Mouse (Mus musculus) frontal cortex, postnatal 25 days (tissue): ENCODE data around the gene Pde4dip.

Experiments used
- DNase-seq, 2 experiments: peaks; one replicate each; pipeline ENCODE4 v3.0.0; 2022; ENCODE audit warnings: low spot score in 2 of 2

Pde4dip gene

GRCm38 (mm10) chr3:97888168-97888901, at the start of gene Pde4dip:
Gene Pde4dip (minus strand): TSS chr3:97888707.
- peak; percentile 50 to 62 for DNase-seq

GRCm38 (mm10) chr3:97937945-97938266, 49.4 kb upstream of the Pde4dip start:
- no peak for DNase-seq

GRCm38 (mm10) chr3:97937068-97937944, 48.8 kb upstream of the Pde4dip start:
- DNase-seq, result no peak

GRCm38 (mm10) chr3:97934331-97935300, 46.1 kb upstream of the Pde4dip start:
- no peak for DNase-seq

GRCm38 (mm10) chr3:97933811-97934210, 45.3 kb upstream of the Pde4dip start:
- DNase-seq, result no peak

- no peak for DNase-seq
Measured at GRCm38 (mm10) chr3:97933251-97933650, 44.7 kb upstream of the Pde4dip start.

GRCm38 (mm10) chr3:97932771-97933170, 44.3 kb upstream of the Pde4dip start:
- DNase-seq, result no peak

- no peak for DNase-seq
Measured at GRCm38 (mm10) chr3:97932131-97932530, 43.6 kb upstream of the Pde4dip start.

- DNase-seq, result peak in 1 of 2 experiments; percentile 47
Measured at GRCm38 (mm10) chr3:97931310-97931885, 42.9 kb upstream of the Pde4dip start.

- DNase-seq, result no peak
Measured at GRCm38 (mm10) chr3:97930787-97931158, 42.3 kb upstream of the Pde4dip start.

- DNase-seq, result no peak
Measured at GRCm38 (mm10) chr3:97930141-97930786, 41.8 kb upstream of the Pde4dip start.

- DNase-seq, result peak; percentile 61 to 80
Measured at GRCm38 (mm10) chr3:97928968-97929858, 40.7 kb upstream of the Pde4dip start.

GRCm38 (mm10) chr3:97927322-97927721, 38.8 kb upstream of the Pde4dip start:
- DNase-seq, result no peak

- no peak for DNase-seq
Measured at GRCm38 (mm10) chr3:97925246-97925645, 36.7 kb upstream of the Pde4dip start.

- no peak for DNase-seq
Measured at GRCm38 (mm10) chr3:97918885-97919550, 30.5 kb upstream of the Pde4dip start.

- DNase-seq, result no peak
Measured at GRCm38 (mm10) chr3:97915081-97915480, 26.6 kb upstream of the Pde4dip start.

- DNase-seq, result no peak
Measured at GRCm38 (mm10) chr3:97911093-97911492, 22.6 kb upstream of the Pde4dip start.

- no peak for DNase-seq
Measured at GRCm38 (mm10) chr3:97909737-97910136, 21.2 kb upstream of the Pde4dip start.

- no peak for DNase-seq
Measured at GRCm38 (mm10) chr3:97901586-97901985, 13.1 kb upstream of the Pde4dip start.
